Mouse (Mus musculus): ENCODE measurements around the gene Olfr1441. TPM values are rescaled to one million over a fixed set of nuclear protein-coding genes. Genes with fewer than 3 reads are reported as not detected.

The Olfr1441 gene
- total RNA-seq, 2 experiments from 2014 or later = not detected

DNA sequence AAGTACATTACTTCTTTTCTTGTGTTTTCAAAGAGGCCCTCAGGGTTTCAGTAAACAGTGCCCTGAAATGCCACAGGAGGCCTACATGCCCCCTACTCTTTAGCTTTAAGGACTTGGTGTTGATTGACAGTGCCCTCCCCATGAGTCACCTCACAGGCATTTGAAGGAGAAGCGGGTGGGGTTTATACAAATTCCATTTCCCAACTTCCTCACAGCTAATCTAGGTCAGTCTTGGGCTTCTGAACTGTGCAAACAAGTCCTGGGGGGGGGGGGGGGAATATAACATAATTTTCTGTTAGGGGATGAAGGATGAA is 46.4 kb downstream of the Olfr1441 start:
- no peak for DNase-seq

DNA sequence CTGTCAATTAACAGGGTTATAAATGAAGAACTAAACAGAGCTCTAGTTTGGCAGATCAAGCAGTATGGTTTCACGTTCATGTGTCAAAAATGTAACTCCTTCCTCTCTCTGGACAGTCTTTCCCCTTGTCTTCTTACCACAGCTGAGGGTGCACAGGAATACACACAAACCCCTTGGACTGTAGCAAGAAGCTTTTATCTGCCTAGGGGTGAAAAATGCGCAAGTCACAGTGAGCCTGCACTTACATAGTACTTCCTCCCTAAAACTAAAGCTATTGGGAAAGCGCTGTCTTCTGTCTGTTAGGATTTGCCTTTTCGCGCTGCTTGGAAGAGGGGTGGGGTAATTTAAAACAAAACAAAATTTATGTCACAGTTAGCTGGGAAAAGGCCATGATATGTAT is 46.9 kb downstream of the Olfr1441 start:
- DNase-seq = no peak

DNA sequence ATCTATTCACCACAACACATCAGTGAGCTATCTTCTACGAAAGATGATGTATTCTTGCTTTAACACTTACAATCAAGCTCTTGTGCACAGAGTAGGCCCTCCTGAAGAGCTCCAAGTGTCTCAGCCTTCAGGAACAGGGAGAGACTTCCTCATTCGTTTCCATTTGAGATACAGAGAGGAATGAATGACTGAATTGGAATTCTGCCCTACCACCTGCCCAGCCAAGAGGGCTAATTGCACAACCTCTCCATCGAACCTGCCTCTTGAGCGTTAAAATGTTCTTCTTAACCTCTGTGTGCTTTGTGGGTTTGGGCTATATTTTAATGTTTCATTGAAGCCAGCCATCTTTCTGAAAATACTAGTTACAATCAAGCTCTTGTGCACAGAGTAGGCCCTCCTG is 47.4 kb downstream of the Olfr1441 start:
- no peak for DNase-seq

DNA sequence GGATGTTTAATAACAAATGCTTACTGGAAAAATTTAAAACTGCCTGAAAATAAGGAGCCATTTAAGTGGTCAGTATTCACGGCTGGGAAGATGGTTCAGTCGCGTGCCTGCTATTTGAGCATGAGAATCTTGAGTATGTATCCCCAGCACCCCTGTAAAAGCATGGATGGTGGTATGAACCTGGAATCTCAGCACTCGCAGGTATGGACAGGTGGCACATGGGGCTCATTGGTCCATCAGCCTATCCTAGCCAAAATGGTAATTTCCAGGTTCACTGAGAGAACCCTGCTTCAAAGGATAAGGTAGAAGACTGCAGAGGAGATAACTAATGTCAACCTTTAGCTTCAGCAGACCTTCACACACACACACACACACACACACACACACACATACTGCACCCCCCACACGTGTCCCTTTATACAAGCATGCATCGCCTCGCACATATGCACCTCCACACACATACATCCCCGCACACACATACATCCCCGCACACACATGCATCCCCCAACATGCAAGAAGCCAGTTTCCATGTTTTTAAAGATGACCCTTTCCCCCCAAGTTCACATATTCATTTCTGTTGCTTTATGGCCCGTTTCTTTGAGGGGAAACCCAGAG is 48.4 kb downstream of the Olfr1441 start:
- DNase-seq = no peak

DNA sequence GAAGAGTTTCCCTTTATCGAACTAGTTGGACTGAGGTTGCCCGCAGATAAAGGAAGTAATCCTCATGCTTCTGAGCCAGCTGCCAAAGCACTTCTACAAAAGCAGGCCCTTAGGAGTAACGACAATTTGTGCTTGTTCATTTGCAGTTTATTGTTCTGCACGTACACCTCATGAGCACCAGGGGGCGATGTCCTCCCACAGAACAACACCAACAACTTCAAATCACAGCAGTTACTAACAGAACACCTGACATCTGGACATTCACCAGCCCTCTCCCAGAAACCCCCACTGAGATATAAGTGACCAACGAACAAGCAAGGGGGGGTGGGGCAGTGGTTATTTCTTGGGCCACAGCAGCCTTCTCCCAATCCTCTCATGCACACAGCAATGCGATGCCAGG is 49.0 kb downstream of the Olfr1441 start:
- DNase-seq = peak; percentile 62

DNA sequence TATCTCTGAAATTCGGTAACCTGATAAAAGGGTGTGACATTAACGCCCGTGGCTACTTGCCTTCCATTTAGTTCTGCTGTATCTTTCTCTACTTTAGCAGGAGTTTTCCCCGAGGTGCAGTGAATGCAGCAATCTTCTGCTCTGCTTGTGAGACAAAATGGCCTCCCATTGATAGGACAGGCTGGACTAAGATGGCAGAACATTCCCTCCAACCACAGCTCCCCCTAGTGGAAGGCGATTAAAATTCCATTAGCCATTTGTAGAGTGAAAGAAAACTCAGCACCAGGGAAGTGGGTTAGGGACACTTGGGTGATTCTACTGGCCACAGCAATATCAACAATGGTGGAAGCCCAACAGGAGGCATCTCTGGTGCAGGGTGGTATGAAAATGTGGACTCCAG is 50.2 kb downstream of the Olfr1441 start:
- DNase-seq = peak; percentile 58

DNA sequence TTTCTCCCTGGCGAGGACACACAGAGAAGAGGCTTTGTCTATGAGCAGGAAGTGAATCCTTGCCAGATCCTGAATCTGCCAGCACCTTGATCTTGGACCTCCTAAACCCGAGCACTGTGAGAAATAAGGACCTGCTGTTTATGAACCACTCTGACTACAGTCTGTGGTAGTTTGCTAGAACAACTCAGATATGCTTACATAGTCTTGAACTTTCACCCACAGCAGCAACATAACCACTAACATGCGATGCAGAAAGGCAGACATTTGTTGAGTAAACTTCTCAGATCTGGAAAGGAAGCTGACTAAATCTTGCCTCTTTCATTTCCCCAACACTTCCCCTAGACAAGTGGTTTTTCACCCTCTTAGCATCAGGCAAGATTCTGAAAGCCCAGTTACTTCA is 54.6 kb downstream of the Olfr1441 start:
- DNase-seq = no peak

DNA sequence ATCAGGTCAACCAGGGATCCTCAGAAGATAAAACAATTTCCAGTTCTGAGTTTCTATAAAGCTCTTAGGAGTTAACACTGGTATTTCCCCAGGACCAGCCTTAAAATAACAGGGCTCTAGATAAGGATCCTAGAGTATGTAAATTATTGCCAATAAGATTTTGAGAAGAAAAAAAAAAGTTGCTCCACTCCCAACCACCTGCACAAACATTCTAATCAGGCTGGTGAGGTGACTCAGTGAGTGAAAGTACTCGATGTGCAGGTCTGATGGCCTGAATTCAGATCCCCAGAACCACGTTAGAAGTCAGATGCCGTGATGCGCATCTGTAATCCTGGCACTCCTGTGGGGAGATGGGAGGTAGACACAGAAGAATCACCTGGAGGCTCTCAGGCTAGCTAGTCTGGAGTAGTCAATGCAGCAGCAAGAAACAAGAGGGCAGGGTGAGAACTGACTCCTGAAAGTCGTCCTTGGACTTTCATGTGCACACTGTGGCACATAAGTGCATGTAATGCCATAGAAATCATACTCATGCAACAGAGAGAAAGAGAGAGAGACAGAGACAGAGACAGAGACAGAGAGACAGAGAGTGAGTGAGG is 55.2 kb downstream of the Olfr1441 start:
- DNase-seq = no peak

Other genes starting within 250 kb of the Olfr1441 start
- not detected for gene Olfr1555-ps1, start 247.3 kb upstream of the Olfr1441 start, total RNA-seq (2021)
- not detected for gene Olfr1431, start 216.8 kb upstream of the Olfr1441 start, total RNA-seq (2021)
- not detected for gene Olfr1432, start 184.8 kb upstream of the Olfr1441 start, total RNA-seq (2021)
- not detected for gene Olfr262, start 175.8 kb upstream of the Olfr1441 start, total RNA-seq (2021)
- not detected for gene Olfr235, start 156.4 kb upstream of the Olfr1441 start, total RNA-seq (2021)
- gene Olfr1434, start 137.6 kb upstream of the Olfr1441 start, total RNA-seq (2021) = not detected
- not detected for gene Olfr1436, start 118.3 kb upstream of the Olfr1441 start, total RNA-seq (2021)
- gene Olfr1437, start 92.3 kb upstream of the Olfr1441 start, total RNA-seq (2021) = not detected
- not detected for gene Olfr1438-ps1, start 81.5 kb upstream of the Olfr1441 start, total RNA-seq (2021)
- not detected for gene Olfr1440, start 30.2 kb upstream of the Olfr1441 start, total RNA-seq (2021)
- not detected for gene Pfpl, start 10.5 kb downstream of the Olfr1441 start, total RNA-seq (2021)
- 1 to 10 TPM; 4.5 to 5.7 TPM for gene Mpeg1, start 43.3 kb downstream of the Olfr1441 start, total RNA-seq (2021)
- gene Dtx4, start 84.0 kb downstream of the Olfr1441 start, total RNA-seq (2021) = 1 to 10 TPM; 7.7 to 8.9 TPM
- gene Fam111a, start 128.3 kb downstream of the Olfr1441 start, total RNA-seq (2021) = 10 to 100 TPM; 23.1 to 23.8 TPM
- not detected for gene Gm4952, start 182.5 kb downstream of the Olfr1441 start, total RNA-seq (2021)
- not detected for gene Glyat, start 215.9 kb downstream of the Olfr1441 start, total RNA-seq (2021)